Mouse (Mus musculus) T-helper 2 cell (primary cell): ENCODE measurements around the gene Loxl1.
"Not testable (repeated sequence)": the region's sequence is repeated elsewhere in the genome, so short reads cannot be mapped to it uniquely, and the experiment has no call there.

Experiments used
- in situ Hi-C: fragments of 300-600 bp; cut with MboI, MseI; formaldehyde crosslinking; loops from one replicate; pipeline ENCODE4 v1.15.1; 2025; ENCODE audit warnings: high pct_unique_total_duplicates

Gene Loxl1

DNA sequence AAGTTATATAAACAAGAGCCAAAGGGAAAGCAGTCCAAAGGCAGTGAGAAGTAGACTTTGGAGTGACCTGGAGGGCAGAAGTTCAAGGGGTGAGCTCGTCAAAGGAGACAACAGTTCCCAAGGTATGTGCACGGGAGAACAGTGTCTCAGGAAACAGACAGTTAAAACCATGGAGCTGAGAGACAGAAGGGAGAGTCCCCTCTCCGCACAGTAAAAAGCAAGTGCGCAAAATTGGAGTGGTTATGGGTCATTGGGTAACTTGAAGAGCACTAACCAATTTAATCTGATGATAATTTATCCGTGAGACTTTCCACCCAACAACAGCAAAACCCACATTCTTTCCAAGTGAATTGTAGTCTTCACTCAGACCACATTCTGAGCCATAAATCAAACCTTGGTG, 36.6 kb downstream of the Loxl1 start:
- in situ Hi-C loops = no loop called here

DNA sequence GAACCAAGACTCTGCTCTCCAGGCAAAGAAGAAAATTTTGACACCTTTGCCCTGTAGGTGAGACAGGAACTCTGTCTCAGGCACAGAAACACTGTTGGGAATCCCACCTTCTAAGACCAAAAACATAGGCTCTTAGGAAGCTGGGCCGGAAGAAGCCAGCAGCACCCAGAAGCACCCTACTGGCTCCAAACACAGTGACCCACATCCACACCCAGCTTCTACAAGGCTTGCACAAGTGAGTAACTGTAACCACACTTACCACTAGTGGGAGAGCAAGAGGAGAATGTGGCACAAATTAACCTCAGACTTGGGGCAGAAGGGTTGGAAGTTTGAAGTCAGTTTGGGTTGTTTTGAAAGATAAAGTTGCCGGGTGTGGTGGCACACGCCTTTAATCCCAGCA, 37.2 kb downstream of the Loxl1 start:
- in situ Hi-C loops = no loop called here

DNA sequence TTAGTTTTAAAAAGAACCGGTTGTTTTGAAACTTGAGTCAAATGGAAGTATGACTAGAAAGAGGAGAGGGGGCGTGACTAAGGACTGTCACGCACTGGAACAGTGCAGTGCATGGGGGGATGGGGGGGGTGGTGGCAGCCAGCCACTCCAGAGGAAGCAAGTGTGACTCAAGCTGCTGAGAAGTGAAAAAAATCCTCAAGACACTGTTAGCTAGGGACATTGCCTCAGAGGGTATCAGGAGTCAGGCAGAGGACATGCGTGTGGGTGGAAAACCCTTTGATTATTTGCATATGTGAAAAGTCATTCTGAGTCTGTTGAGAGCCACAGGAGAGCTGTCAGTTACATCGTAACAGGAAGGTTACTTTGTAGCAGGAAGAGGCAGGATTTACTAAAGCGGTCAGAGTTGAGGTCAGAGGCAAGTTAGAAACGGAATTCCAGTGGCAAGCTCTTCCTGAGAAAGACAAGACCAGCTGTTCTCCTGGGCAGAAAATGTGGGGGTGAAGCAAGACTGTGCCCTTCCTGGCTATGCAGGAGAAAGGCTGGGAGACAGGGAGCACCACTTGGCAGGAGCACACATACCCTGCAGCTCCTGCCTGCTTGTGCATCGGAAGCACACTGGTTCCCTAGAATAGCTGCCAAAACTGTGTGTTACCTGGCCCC, 37.7 kb downstream of the Loxl1 start:
- in situ Hi-C loops = no loop called here

DNA sequence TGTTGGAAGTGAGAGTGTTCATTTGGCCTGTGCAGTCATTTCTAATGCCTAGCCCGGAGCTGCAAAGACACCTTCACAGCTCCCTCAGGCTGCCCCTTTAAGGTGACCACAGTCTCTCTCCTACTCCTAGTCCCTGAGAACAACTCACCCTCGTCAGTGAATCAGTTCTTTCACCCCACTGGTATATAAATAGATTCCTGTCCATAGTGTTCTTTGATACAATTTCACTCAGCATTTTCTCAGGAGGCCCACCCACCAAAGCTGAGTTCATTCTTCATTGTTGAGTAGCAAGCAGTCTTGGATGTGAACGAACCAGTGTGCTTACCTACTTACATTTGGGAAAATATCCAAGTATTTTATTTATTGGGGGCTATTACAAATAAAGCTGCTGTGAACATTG, 38.4 kb downstream of the Loxl1 start:
- in situ Hi-C loops = no loop called here

DNA sequence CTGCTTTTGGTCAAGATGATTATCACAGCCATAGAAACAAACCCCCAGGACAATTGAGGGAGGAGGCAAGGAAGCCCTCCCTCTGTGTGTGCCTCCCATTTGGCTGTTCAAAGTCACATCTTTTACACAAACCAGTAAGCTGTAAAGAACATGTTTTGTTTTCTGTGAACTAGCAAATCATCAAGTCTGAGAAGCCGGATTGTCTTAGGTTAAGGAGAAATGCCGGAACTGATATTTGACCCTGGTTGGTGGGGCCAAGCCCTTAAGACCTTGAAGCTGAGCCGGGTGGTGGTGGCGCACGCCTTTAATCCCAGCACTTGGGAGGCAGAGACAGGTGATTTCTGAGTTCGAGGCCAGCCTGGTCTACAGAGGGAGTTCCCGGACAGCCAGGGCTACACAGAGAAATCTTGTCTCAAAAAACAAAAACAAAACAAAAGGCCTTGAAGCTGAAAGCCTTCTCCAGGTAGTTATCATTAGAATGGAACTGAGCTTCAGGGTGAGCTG, 38.8 kb downstream of the Loxl1 start:
- in situ Hi-C loops = no loop called here

DNA sequence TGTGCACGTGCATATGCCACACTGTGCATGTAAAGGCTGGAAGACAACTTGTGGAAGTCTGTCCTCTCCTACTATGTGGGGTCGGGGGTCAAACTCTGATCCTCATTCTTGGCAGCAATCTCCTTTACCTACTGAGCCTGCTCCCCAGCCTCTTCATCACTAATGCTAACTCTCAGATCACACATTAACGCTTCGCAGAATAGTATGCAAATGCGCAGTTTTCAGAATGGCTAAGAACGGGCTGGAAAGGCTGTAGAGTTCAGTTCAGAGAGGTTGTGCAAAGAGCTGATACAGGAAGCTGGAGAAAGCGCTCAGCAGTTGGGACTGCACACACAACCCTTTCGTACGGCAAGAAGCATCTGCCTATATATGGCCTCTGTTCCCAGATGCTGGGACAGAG, 40.1 kb downstream of the Loxl1 start:
- in situ Hi-C loops = no loop called here

DNA sequence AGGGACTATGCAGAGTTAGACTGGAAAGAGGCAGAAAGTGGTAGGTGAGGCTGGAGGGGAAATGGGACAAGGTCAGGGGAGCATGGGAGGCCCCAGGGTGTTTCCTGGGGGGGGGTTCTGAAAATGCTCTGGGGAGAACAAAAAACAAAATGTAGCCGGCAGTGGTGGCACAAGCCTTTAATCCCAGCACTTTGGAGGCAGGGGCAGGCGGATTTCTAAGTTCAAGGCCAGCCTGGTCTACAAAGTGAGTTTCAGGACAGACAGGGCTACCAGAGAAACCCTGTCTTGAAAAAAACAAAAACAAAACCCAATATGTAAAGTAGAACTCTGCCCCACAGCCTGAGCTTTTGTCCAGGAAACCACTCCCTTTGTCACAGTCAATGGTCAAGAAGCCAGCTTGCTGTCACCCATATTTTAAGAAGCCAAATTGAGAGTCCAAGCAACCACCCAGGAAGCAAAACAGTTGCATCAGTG, 40.9 kb downstream of the Loxl1 start:
- in situ Hi-C loops = no loop called here

DNA sequence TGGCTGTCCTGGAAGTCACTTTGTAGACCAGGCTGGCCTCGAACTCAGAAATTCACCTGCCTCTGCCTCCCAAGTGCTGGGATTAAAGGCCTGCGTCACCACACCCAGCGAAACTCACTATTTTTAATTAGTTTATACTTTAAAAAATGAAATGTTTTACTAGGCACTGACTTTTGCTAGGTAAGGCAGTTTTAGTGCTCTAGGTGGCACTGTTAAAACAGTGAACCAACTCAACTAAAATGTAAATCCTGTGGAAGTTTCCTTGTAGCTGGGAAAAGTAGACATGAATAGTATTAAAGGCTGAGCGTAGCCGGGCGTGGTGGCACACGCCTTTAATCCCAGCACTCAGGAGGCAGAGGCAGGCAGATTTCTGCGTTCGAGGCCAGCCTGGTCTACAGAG, 41.4 kb downstream of the Loxl1 start:
- in situ Hi-C loops = not testable (repeated sequence)

DNA sequence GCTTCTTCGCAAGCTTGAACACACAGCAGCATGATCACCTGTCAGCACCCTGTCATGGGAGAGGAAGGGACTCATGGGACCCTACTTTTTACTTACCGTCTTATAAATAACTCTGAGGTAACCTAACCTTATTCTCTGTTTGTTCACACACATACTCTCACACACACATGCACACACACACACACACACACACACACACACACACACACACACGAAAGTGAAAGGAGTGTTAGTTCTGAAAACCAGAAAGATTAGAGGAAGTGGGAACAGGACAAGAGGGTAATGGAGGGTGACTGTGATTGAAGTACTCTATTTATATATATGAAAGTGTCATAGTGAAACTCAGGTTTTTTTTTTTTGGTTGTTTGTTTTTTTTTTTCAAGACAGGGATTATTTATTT, 41.9 kb downstream of the Loxl1 start:
- in situ Hi-C loops = no loop called here

DNA sequence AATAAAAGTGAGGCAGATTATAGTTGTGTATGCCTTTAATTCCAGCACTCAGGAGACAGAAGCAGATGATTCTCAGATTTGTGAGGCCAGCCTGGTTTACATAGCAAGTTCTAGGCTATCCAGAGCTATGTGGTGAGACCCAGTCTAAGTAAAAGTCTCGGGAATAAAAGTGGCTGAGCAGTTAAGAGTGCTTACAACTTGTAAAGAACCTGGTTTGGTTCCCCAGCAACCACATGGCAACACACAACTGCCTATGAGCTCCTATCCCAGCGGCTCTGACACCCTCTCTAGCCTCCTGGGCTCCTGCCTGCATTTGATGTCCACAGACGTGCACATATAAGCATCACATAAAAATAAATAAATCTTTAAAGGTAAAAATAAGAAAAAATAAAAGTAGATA, 42.9 kb downstream of the Loxl1 start:
- in situ Hi-C loops = no loop called here

DNA sequence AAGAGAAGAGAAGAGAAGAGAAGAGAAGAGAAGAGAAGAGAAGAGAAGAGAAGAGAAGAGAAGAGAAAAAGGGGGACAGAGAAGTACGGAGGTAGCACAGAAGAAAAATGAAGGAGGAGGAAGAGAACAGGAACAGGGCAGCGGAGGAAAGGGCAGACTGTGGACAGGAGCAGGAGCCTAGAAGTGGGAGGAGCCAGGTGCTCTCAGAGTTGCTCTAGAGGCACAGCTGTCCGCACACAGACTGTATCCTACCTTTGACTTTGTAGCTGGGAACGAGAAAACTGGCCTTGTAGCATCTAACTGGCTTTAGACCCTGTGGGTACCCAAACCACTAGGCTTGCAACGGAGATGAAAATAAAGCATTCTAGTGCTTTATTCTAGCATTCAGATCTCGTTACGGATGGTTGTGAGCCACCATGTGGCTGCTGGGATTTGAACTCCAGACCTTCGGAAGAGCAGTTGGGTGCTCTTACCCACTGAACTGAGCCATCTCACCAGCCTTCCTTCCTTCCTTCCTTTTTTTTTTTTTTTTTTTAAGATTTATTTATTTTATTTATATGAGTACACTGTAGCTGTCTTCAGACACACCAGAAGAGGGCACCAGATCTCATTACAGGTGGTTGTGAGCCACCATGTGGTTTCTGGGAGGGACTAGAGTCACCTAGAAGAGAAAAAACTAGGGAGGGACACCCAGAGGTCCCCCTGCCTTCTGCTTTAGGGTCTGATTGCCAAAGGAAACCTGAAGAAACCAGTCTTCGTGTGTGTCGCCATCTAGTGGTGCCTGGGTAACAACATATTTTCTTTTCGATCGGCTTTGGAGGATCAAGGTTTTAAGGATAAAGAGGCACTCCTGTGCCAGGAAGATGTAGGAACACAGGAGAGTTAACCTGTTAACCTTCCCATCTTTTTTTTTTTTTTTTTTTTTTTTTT, 44.3 kb downstream of the Loxl1 start:
- in situ Hi-C loops = no loop called here

DNA sequence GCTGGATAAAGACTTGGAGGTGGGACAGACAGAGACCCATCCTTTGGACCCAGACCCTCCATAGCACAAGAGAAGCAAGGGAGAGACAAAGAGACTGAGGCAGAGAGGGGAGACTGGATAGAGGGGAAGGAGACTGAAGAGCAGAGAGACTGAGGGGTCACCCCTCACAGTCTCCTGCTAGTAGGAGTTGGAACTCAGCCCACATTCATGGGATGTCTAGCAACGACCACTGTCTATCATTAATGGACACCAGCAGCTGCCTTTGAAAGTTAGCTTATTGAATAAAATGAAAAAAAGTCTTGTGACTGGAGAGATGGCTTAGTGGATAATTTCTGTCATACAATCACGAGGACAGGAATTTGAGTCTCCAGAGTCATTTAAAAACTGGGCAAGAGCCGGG, 45.9 kb downstream of the Loxl1 start:
- in situ Hi-C loops = no loop called here

DNA sequence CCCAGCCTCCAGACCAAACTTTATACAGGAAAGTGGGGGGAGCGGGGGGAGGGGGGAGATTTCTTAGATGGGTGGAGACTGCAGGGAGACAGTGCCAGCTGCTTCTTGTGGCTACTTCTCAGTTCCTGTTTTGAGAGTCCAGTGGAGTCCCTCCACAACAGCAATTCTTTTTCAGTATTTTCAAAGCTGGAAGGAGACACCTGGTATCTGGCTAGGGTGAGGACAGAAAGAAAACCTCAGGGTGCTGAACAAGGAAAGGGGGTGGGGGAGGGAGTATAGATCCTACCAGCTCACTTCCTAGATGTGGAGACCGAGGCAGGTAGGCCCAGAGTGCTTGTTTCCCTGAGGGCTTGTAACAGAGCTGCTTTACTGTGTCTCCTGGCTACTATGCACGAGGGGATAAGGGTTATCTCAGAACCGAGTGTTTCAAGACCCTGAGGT, 46.4 kb downstream of the Loxl1 start:
- in situ Hi-C loops = no loop called here

DNA sequence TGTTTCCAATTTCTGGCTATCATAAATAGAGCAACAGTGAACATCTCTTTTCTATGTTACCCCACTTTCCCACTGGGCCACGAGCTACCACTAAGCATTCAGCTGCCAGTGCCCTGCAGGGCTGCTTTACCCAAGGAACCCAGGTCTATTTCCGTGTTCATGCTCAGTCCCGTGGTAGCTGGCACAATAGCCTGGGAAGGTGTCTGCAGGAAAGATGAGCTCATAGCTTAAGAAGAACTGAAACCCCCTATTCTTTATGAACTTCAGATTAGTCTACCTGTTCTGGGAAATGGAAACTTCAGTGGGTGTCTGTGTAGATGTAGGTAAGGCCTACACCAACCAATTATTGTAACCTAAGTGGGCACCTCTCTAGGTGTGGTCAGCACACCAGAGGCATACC, 47.6 kb downstream of the Loxl1 start:
- in situ Hi-C loops = no loop called here

DNA sequence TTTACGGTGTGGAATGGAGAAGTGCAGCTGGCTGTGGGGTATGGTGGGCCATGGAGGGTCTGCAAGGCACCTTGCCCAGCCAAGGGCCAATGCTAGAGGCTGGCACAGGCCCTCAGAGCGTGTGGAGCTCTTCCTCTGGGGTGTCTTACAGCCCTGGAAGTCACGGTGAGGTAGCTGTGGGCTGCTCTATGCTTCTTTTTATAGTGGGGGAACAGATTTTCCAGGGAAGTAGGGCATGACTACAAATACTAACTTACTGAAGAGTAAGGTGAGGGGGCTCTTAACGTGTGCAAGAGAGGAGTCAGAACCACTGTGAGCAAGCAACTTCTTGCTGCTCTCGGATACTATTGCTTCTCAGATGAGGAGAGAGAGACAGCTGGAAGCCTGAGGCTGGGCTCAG, 50.5 kb downstream of the Loxl1 start:
- in situ Hi-C loops = no loop called here

DNA sequence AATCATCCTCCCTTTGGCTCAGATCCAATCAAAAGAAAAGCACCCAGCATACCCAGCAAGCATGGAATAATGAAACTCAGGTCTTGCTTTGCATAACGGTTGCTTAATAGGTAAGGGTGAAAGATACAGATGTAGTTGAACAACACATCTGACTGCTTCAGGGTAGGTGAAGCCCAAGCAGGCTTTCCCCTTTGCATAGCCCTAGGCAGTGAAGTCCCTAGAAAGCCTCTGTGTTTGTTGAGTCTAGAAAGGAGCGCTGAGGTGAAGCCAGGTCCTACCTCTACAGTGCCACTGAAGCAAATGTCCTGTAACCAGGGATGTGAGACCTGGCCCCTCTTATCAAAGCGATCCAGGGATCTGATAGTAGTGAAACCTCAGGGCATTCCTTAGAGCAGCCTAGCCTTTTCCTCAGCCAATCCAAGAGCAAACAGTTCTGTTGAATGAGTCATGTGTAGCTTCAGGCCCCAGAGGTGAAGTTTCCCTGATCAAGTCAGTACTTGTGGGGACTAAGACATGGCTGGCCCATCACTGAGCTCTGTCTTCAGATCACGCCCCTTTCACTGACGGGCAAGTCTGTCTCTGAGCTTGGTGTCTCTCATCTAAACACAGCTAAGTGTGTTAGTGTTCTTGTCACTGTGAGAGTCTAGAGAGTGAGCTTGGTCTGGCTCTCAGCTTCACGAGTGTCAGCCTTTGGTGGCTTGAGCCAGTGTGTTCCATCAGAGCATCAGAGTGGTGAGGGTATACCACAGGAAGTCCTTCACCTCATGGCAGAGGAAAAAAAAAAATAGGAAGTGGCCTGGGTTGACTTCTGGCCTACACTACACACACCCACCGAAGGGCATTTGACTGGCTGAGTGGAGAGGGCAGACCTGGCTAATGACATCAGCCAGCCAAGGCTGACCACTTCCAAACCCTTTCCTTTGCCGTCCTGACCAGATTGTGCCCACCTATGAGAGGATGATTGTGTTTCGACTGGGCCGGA, 57.0 kb downstream of the Loxl1 start:
- in situ Hi-C loops = no loop called here

DNA sequence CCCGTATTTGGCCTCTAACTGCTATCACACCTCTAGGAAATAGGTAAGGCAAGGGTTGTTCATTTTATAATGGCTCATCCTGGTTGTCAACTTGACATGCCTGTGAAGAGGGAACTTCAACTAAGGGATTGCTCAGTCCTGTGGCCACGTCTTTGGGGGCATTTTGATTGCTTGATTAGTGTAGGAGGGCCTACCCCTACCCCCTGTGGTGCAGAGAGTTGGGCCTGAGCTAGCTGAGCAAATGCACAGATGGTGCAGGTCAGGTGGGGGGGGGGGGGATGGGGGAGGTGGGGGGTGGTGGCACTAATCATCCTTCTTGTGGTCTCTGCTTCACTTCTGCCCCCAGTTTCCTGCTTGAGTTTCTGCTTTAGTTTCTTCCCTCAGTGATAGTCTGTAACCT, 57.9 kb downstream of the Loxl1 start:
- in situ Hi-C loops = no loop called here

DNA sequence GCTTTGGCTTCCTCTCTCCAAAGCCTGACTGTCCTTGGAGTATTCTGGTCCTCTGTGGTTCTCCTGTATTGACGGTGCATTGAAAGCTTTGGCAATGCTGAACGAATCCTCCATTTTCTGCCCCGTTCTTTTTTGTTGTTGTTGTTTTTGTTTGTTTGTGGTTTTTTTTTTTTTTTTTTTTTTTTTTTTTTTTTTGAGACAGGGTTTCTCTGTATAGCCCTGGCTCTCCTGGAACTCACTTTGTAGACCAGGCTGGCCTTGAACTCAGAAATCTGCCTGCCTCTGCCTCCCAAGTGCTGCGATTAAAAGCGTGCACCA, 59.2 kb downstream of the Loxl1 start:
- in situ Hi-C loops = not testable (repeated sequence)

DNA sequence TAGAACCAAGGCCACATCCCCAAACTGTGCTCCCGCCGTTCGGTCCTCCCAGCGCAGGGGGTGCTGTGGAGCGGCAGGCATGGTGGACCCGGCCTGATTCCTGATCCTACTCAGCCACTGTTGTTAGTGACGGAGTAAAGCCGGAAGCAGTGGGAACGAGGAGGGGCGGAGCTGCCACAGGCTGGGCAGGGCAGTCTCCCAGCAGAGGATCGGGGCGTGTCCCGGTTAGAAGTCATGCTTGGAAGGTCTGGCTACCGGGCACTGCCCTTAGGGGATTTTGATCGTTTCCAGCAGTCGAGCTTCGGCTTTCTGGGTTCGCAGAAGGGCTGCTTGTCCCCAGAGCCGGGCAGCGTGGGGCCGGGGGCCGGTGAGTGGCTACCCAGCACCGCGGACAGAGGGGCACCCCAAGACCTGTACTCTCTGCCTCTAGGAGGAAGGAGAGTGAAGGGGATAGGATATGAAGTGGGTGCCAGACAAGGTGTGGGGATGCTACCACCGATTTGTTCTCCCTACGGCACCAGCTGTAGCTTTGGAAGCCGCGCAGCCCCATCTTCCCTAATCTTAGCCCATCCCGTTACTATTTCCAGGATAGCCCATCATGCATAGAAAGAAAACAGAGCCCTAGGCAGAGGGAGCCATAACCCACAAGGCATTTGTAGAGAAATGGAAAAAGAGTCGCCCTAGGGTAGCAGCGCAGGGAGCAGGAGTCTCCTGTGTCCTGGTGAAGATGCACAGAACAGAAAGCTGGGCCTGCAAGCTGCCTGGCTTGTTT, 59.8 kb downstream of the Loxl1 start, which contains the start of gene Stoml1:
Gene Stoml1 (plus strand): TSS at position 132 of the 772 bp plus-strand sequence.
- in situ Hi-C loops = no loop called here

DNA sequence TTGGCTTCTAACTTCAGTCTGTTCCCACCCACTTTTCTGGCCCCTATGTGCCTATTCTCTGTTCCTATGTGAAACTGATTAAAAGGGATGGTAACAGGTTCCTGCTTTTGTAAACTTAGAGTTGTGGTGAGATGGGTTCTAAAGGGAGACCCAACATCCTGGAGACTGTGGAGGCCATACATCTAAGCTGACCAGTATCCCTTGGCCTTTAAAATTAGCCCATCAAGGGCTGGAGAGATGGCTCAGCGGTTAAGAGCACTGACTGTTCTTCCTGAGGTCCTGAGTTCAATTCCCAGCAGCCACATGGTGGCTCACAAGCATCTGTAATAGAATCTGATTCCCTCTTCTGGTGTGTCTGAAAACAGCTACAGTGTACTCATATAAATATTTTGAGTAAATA, 62.3 kb downstream of the Loxl1 start:
- in situ Hi-C loops = not testable (repeated sequence)

DNA sequence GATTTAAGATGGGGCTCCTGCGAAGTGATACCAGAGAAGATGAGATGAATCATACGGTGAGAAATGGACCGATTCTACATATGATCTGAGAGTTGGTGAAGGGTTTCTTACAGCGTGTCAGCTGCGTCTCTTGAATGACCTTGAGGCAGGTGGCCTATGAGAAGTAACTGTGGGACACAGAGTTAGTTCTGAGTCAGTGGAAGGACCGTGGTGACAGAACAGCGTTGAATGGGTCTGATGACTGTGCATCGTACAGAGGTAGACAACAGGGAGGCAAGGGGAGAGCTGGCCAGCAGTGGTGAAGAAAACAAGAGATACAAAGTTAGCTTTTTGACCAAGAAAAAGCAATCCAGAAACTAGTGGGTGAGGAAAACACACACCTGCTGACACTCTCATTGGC, 62.7 kb downstream of the Loxl1 start:
- in situ Hi-C loops = no loop called here
